Mouse (Mus musculus) c-Kit-positive CD71-positive TER-119-negative erythroid progenitor cells, embryonic 14.5 days (primary cell): ENCODE measurements around the gene Ddx54.

Experiments used
- DNase-seq: peaks from one replicate; pipeline ENCODE4 v3.0.0-alpha.2; 2013; ENCODE audit warnings: low read depth

Ddx54 gene

GRCm38 (mm10) chr5:120612822-120613604, 474 bp downstream of the Ddx54 start:
- DNase-seq = peak; percentile 100

GRCm38 (mm10) chr5:120615903-120616302, 3.4 kb downstream of the Ddx54 start:
- no peak for DNase-seq

GRCm38 (mm10) chr5:120618778-120619177, 6.2 kb downstream of the Ddx54 start:
- no peak for DNase-seq

GRCm38 (mm10) chr5:120619201-120619600, 6.7 kb downstream of the Ddx54 start:
- DNase-seq = peak; percentile 58

GRCm38 (mm10) chr5:120620375-120621077, 8.0 kb downstream of the Ddx54 start:
- DNase-seq = peak; percentile 78

GRCm38 (mm10) chr5:120621078-120621765, 8.7 kb downstream of the Ddx54 start:
- DNase-seq = no peak

- DNase-seq = no peak
Observed at GRCm38 (mm10) chr5:120621846-120622197, 9.3 kb downstream of the Ddx54 start.

GRCm38 (mm10) chr5:120622198-120622851, 9.8 kb downstream of the Ddx54 start:
- no peak for DNase-seq

- DNase-seq = no peak
Observed at GRCm38 (mm10) chr5:120624427-120624826, 11.9 kb downstream of the Ddx54 start.

GRCm38 (mm10) chr5:120626399-120626798, 13.9 kb downstream of the Ddx54 start:
- DNase-seq = no peak

GRCm38 (mm10) chr5:120627515-120628300, 15.2 kb downstream of the Ddx54 start:
- no peak for DNase-seq

- no peak for DNase-seq
Observed at GRCm38 (mm10) chr5:120628624-120629023, 16.1 kb downstream of the Ddx54 start.

- DNase-seq = no peak
Observed at GRCm38 (mm10) chr5:120631128-120631527, 18.6 kb downstream of the Ddx54 start.

GRCm38 (mm10) chr5:120631892-120632291, 19.4 kb downstream of the Ddx54 start:
- no peak for DNase-seq

GRCm38 (mm10) chr5:120634131-120634530, 21.6 kb downstream of the Ddx54 start, which contains the start of gene Cfap73:
TSS of gene Cfap73 (minus strand) at chr5:120634235.
- DNase-seq = no peak

- no peak for DNase-seq
Observed at GRCm38 (mm10) chr5:120634860-120635259, 22.3 kb downstream of the Ddx54 start.

GRCm38 (mm10) chr5:120635633-120636032, 23.1 kb downstream of the Ddx54 start:
- no peak for DNase-seq

GRCm38 (mm10) chr5:120640094-120640493, 27.6 kb downstream of the Ddx54 start:
- no peak for DNase-seq

- no peak for DNase-seq
Observed at GRCm38 (mm10) chr5:120643365-120644085, 31.0 kb downstream of the Ddx54 start.

GRCm38 (mm10) chr5:120644227-120644626, 31.7 kb downstream of the Ddx54 start:
- no peak for DNase-seq

GRCm38 (mm10) chr5:120645851-120646250, 33.3 kb downstream of the Ddx54 start:
- DNase-seq = no peak
